Mouse (Mus musculus): ENCODE measurements around the gene Tspan18. TPM values are rescaled to one million over a fixed set of nuclear protein-coding genes. Genes with fewer than 3 reads are reported as not detected.

Tspan18 gene
- polyA plus RNA-seq, 1 experiment from 2014 or later, result 48.4 TPM

DNA sequence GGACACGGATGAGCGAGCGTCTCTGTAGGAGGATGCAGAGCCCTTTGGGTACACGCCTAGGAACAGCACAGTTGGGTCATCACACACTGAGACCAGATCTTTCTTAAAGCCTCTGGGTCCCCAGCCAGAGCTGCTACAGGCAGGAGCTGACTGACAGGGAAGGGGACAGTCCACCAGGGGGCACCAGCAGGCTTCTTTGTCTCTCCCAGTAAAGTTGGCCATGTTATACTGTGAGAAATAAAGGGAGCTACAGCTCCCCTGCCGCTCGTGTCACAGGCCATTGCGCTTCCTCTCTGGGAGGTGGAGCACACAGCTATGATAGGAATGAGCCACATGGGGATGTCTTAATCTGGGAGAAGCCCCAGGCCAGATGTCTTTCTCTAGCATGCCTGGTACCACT, 117.3 kb downstream of the Tspan18 start:
- H3K9me3 ChIP-seq (replicated peaks), result no peaks in the 10 kb centered on the region
- WGBS, result 8% methylated on average over 7 of the region's 7 CpGs
- H3K4me3 ChIP-seq, result no peak overlapping the region
- peaks cover 51% of the 10 kb centered on the region for H3K27me3 ChIP-seq (ENCODE audit: low read depth, poor library complexity, severe bottlenecking)
- peak overlapping the region; percentile 76 for H3K27ac ChIP-seq (replicated peaks)
- H3K4me1 ChIP-seq, result peaks cover 65% of the 10 kb centered on the region
- H3K36me3 ChIP-seq, result peaks cover 89% of the 10 kb centered on the region
- DNase-seq (ENCODE audit: low spot score), result peak; percentile 92

DNA sequence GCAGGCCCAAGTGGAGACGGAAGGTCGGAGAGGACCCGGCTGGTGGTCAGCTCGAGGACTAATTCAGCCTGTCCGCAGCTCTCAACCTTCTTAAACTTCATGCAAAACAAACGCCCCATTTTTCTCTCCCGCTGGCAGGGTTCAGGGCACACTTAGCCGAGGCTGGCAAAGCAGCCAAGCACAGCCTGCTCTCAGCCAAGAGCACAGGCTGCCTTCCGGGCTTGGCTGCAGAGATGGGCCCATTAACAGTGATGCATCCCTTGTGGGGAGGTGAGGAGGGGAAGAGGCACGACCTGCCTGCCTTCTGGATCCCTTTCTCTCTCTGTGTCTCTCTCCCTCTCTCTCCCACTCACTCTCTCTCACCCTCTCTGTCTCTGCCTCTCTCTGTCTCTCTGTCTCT, 118.5 kb downstream of the Tspan18 start:
- WGBS, result 85% methylated on average over 10 of the region's 10 CpGs
- DNase-seq (ENCODE audit: low spot score), result no peak
- no peaks in the 10 kb centered on the region for H3K9me3 ChIP-seq (replicated peaks)
- H3K27ac ChIP-seq (replicated peaks), result no peak overlapping the region; the same call in 1 of the 2 replicates
- H3K27me3 ChIP-seq (ENCODE audit: low read depth, poor library complexity, severe bottlenecking), result peaks cover 49% of the 10 kb centered on the region
- peaks cover 55% of the 10 kb centered on the region for H3K4me1 ChIP-seq
- peaks cover 89% of the 10 kb centered on the region for H3K36me3 ChIP-seq
- H3K4me3 ChIP-seq, result no peak overlapping the region

DNA sequence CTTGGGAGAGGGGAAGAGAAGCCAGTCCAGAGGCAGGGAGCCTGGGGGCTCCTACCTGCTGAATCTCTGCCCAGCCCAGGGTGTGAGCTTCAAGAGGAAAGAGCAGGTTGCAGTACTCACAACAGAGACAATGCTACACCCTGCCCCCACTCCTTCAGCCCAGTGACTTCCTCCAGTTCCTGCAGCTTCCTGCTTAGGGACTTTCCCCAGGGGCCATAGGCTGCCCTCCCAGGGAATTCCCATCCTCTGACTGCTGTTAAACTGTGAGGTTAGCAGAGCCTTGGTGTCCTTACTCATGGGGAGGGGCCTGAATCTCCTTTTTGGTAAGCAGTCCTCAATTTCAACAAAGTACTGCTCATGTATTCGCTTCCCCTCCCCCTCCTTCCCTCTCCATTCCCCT, 120.1 kb downstream of the Tspan18 start:
- no peak for DNase-seq (ENCODE audit: low spot score)
- 77% methylated on average over 1 of the region's 1 CpGs for WGBS
- peaks cover 89% of the 10 kb centered on the region for H3K36me3 ChIP-seq
- no peaks in the 10 kb centered on the region for H3K9me3 ChIP-seq (replicated peaks)
- peaks cover 44% of the 10 kb centered on the region for H3K4me1 ChIP-seq
- 0 out of 2 replicates have a peak overlapping the region, but pooled peaks have one; percentile 4 for H3K27ac ChIP-seq (replicated peaks)
- H3K27me3 ChIP-seq (ENCODE audit: low read depth, poor library complexity, severe bottlenecking), result peaks cover 35% of the 10 kb centered on the region
- no peak overlapping the region for H3K4me3 ChIP-seq

DNA sequence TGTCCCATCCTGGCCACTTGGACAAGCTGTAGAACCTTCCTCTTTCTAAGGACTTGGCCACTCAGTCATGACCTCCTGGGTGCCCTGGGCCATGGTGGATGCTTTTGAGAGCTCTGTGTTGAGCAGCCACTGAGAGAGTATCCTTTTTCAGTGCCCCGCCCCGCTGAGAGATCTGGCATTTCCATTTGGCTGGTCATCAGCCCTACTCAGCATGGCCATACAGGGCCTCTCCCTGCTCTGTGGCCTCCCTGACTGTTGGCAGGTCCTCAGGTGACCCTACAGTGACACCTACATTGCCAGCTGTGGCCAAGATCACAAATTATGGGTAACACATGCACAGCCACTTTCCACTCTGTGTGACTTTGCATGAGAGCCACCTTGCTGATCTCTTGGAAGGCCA, 121.4 kb downstream of the Tspan18 start:
- no peak for DNase-seq (ENCODE audit: low spot score)
- Histone ChIP-seq H3K36me3 (peaks cover 89% of the 10 kb centered on the region), H3K4me3 (no peak overlapping the region), H3K27ac (replicated peaks) (no peak overlapping the region), H3K9me3 (replicated peaks) (no peaks in the 10 kb centered on the region), H3K27me3 (ENCODE audit: low read depth, poor library complexity, severe bottlenecking) (peaks cover 22% of the 10 kb centered on the region), H3K4me1 (peaks cover 31% of the 10 kb centered on the region)
- WGBS, result 92% methylated on average over 2 of the region's 2 CpGs

DNA sequence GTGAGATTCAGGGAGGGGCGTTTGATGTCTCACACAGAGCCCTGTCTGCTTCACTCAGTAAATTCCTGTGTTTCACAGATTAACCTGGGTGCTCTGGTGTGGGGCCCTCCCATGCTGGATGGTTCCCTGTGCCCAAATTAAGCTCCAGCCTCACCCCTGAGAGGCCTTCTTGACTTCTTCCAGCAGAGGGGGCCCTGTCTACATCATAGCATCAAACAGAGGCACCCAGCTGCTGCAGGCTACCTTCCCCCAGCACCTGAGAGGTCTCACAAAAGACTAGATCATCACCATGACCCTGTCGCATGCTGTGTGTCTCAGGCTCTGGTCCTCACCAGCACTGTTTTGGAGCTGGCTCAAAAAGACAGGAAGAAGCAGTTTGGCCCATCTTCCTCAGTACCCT, 121.9 kb downstream of the Tspan18 start:
- DNase-seq (ENCODE audit: low spot score), result no peak

DNA sequence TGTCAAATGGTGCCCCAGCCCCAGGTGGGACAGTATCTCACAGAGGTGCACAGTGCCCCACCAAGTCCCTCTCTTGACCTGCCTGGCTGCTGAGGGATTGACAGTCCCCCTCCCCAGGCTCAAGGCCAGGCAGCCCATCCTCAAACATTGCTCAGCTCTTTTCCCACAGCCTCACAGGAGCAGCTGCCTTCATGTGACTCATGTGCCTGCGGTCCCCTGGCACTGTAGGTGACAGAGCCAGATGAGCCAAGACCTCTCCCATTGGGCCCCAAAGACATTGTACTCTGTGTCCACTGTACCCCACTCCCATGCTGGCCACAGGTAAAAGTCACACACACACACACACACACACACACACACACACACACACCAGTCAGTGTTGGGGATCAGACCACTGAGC, 128.2 kb downstream of the Tspan18 start:
- H3K9me3 ChIP-seq (replicated peaks), result no peaks in the 10 kb centered on the region
- H3K4me1 ChIP-seq, result peaks cover 27% of the 10 kb centered on the region
- H3K4me3 ChIP-seq, result no peak overlapping the region
- H3K27ac ChIP-seq (replicated peaks), result no peak overlapping the region
- 100% methylated on average over 1 of the region's 1 CpGs for WGBS
- peaks cover 100% of the 10 kb centered on the region for H3K36me3 ChIP-seq
- H3K27me3 ChIP-seq (ENCODE audit: low read depth, poor library complexity, severe bottlenecking), result no peaks in the 10 kb centered on the region
- DNase-seq (ENCODE audit: low spot score), result no peak

More for the DNA sequence above, 121.9 kb downstream of the Tspan18 start:
- H3K4me1 ChIP-seq, result peaks cover 26% of the 10 kb centered on the region
- no peak overlapping the region for H3K27ac ChIP-seq (replicated peaks)
- no peaks in the 10 kb centered on the region for H3K9me3 ChIP-seq (replicated peaks)
- WGBS, result 84% methylated on average over 2 of the region's 2 CpGs
- H3K36me3 ChIP-seq, result peaks cover 89% of the 10 kb centered on the region
- H3K4me3 ChIP-seq, result no peak overlapping the region
- peaks cover 17% of the 10 kb centered on the region for H3K27me3 ChIP-seq (ENCODE audit: low read depth, poor library complexity, severe bottlenecking)

DNA sequence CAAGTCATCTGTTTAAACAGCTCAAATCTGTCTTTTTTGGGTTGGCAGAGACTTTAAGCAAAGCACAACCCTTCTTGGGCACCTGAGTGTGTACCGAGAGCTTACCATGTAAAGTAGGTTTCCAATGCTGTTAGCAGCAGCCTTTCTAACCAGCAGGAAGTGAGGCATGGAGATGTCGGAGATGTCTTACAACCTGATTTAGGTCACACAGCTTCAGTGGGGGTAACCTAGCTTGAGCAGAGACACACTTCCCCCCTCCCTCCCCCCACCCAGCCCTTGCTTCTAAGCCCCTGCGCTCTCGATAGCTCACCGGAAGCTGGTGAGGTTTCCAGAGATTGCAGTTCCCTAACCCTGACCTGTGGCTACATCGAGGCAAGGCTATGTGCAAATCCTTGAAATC, 129.7 kb downstream of the Tspan18 start:
- H3K36me3 ChIP-seq, result peaks cover 100% of the 10 kb centered on the region
- peaks cover 40% of the 10 kb centered on the region for H3K4me1 ChIP-seq
- H3K27ac ChIP-seq (replicated peaks), result peak overlapping the region; percentile 55; the same call in 1 of the 2 replicates
- 86% methylated on average over 6 of the region's 6 CpGs for WGBS
- no peak overlapping the region for H3K4me3 ChIP-seq
- DNase-seq (ENCODE audit: low spot score), result no peak
- no peaks in the 10 kb centered on the region for H3K9me3 ChIP-seq (replicated peaks)
- no peaks in the 10 kb centered on the region for H3K27me3 ChIP-seq (ENCODE audit: low read depth, poor library complexity, severe bottlenecking)

DNA sequence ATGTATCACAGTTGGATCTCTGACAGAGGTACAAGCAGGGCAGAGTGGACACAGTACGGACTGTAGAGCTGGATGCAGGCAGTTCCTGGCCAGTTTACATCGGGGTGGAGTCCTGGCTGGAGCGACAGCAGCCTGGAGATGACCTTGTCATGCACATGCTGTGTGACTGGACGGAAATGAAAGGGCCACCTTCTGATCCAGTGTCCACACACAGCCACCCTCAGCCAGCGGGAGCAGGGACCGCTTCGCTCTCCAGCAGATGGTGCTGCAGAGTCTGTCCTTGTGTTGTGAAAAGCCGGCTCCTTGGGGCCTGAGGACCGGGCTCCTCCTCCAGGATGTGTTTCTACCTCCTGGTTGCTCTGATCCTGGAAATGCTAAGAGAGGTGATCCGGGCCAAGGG, 130.6 kb downstream of the Tspan18 start:
- H3K27ac ChIP-seq (replicated peaks), result peak overlapping the region; percentile 55
- peaks cover 99% of the 10 kb centered on the region for H3K36me3 ChIP-seq
- 17% methylated on average over 10 of the region's 10 CpGs for WGBS
- H3K9me3 ChIP-seq (replicated peaks), result no peaks in the 10 kb centered on the region
- DNase-seq (ENCODE audit: low spot score), result peak; percentile 73
- H3K4me1 ChIP-seq, result peaks cover 49% of the 10 kb centered on the region
- no peaks in the 10 kb centered on the region for H3K27me3 ChIP-seq (ENCODE audit: low read depth, poor library complexity, severe bottlenecking)
- H3K4me3 ChIP-seq, result no peak overlapping the region

DNA sequence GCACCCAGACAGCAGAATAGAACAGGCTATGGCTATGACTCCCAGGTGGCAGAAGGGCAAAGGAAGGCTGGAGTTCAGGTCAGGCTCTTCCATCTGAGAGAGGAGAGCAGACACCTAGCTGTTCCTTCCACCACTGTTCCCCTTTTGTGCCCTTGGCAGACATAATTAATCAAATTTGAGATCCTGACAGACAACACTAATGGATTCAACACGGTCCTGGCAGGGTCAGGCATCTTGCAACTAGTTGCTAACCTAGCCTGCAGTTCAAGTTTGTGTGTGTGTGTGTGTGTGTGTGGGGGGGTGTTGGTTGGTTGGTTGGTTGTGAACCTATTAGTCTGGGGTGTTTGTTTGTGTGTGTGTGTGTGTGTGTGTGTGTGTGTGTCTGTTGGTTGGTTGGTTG, 131.5 kb downstream of the Tspan18 start:
- peaks cover 57% of the 10 kb centered on the region for H3K4me1 ChIP-seq
- H3K9me3 ChIP-seq (replicated peaks), result no peaks in the 10 kb centered on the region
- no peak overlapping the region for H3K4me3 ChIP-seq
- no peak overlapping the region for H3K27ac ChIP-seq (replicated peaks)
- WGBS, result 69% methylated on average over 1 of the region's 1 CpGs
- peaks cover 99% of the 10 kb centered on the region for H3K36me3 ChIP-seq
- no peaks in the 10 kb centered on the region for H3K27me3 ChIP-seq (ENCODE audit: low read depth, poor library complexity, severe bottlenecking)
- no peak for DNase-seq (ENCODE audit: low spot score)

DNA sequence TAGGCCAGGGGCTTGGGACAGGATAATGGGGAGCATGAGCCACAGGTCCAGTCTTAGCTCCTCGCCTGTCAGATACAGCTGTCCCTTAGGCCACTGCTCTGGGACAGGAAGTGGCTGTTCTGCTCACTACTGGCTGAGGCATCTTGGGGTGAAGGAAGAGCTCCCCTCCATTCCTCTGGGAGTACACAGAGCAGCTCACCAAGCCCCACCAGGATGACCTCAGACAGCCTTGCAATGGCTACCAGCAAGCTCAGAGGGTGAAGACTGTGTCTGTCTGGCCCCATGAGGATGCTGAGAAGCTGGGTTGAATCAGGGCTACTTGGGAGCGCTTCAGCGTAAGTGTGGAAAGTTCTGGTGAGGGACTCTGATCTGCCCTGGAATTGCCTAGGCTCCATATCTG, 132.3 kb downstream of the Tspan18 start:
- H3K4me1 ChIP-seq, result peaks cover 57% of the 10 kb centered on the region
- no peaks in the 10 kb centered on the region for H3K27me3 ChIP-seq (ENCODE audit: low read depth, poor library complexity, severe bottlenecking)
- 89% methylated on average over 3 of the region's 3 CpGs for WGBS
- H3K9me3 ChIP-seq (replicated peaks), result no peaks in the 10 kb centered on the region
- H3K27ac ChIP-seq (replicated peaks), result no peak overlapping the region
- no peak for DNase-seq (ENCODE audit: low spot score)
- H3K36me3 ChIP-seq, result peaks cover 99% of the 10 kb centered on the region
- H3K4me3 ChIP-seq, result no peak overlapping the region

DNA sequence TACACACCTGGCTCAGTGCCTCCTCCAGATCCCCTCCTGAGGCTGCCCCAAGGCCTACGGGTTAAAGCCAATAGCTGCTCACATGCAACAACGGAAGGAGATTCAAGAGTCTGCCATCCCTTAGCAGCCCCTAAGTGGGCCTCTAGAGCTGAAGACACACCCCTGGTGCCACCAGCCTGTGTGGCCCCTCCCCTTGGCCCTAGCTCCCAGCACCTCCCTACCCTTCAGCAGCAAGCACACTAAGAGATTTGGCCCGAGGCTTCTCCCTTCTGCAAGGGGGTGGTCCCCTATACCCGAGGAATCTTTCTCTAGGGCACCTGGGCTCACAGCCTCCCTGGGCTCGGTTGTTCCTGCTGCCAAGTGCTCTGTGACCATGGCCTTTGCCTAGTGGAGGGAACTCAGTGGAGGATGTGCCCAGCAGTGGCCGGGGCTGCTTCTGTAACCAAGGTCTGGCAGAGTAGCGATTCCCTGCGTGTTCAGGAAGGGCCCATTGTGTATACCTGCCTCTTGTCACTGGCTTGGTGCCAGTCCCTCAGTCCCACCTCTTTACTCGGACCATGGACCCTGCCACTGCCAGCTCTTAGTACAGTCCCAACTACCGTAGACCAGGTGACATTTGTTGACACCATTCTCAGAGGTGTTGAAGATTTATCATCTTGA, 133.5 kb downstream of the Tspan18 start:
- Histone ChIP-seq H3K4me1 (peaks cover 68% of the 10 kb centered on the region), H3K9me3 (replicated peaks) (no peaks in the 10 kb centered on the region), H3K27me3 (ENCODE audit: low read depth, poor library complexity, severe bottlenecking) (no peaks in the 10 kb centered on the region), H3K4me3 (no peak overlapping the region), H3K27ac (replicated peaks) (peak overlapping the region; percentile 58; the same call in 1 of the 2 replicates), H3K36me3 (peaks cover 99% of the 10 kb centered on the region)
- WGBS, result 83% methylated on average over 10 of the region's 10 CpGs
- DNase-seq (ENCODE audit: low spot score), result no peak

DNA sequence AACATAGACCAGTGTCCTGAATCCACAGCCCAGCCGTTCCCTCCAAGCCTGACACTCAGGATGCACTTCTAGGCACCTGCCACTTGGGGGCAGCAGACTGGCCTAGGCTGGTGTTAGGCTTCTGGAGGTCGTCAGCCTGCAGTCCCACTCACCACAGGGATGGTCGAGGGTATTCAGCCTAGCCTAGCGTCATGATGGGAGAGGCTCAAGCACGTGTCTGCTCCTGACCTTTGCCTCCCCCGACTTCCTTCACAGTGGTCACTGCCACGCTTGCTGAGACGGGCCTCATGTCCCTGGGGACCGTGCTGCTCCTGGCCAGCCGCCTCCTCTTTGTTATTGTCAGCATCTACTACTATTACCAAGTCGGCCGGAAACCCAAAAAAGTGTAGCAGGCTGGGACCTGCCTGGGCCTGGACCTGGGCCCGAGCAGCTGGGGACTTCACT, 134.8 kb downstream of the Tspan18 start:
- Histone ChIP-seq H3K36me3 (peaks cover 97% of the 10 kb centered on the region), H3K27me3 (ENCODE audit: low read depth, poor library complexity, severe bottlenecking) (no peaks in the 10 kb centered on the region), H3K4me1 (peaks cover 78% of the 10 kb centered on the region), H3K9me3 (replicated peaks) (no peaks in the 10 kb centered on the region), H3K4me3 (no peak overlapping the region), H3K27ac (replicated peaks) (peak overlapping the region; percentile 58)
- WGBS, result 42% methylated on average over 13 of the region's 13 CpGs
- DNase-seq (ENCODE audit: low spot score), result peak; percentile 76

DNA sequence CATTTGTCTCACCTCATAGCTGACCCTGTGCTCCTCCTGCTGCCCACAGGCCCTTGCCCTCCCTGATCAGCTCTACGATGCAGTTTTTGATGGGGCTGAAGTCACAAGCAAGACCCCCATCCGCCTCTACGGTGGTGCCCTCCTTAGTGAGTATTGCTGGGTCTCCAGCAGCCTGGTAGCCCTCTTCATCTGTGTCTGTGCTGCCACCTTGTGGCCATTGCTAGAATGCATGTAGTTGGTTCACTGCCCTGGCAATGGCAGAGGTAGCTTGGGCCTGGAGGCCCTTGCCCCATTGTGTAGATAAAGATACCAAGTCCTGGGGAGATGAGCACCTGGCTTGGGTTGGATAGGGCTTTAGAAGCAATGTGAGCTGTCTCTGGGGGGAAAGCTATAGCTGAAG, 135.5 kb downstream of the Tspan18 start:
- Histone ChIP-seq H3K4me3 (no peak overlapping the region), H3K36me3 (peaks cover 97% of the 10 kb centered on the region), H3K4me1 (peaks cover 78% of the 10 kb centered on the region), H3K27me3 (ENCODE audit: low read depth, poor library complexity, severe bottlenecking) (no peaks in the 10 kb centered on the region), H3K9me3 (replicated peaks) (no peaks in the 10 kb centered on the region), H3K27ac (replicated peaks) (peak overlapping the region; percentile 58)
- WGBS, result 25% methylated on average over 3 of the region's 3 CpGs
- DNase-seq (ENCODE audit: low spot score), result peak; percentile 91

Measured in midbrain, embryonic 10.5 days (tissue).